Mouse (Mus musculus) CH12F3 (cell line): ENCODE data around the gene Tbc1d2b.

ENCODE experiments used
- in situ Hi-C: fragments of 300-500 bp; cut with MboI; formaldehyde crosslinking; loops from 2 replicates; pipeline ENCODE4 v1.14.3; 2020; ENCODE audit warnings: low sequenced_read_pairs

The Tbc1d2b gene

DNA sequence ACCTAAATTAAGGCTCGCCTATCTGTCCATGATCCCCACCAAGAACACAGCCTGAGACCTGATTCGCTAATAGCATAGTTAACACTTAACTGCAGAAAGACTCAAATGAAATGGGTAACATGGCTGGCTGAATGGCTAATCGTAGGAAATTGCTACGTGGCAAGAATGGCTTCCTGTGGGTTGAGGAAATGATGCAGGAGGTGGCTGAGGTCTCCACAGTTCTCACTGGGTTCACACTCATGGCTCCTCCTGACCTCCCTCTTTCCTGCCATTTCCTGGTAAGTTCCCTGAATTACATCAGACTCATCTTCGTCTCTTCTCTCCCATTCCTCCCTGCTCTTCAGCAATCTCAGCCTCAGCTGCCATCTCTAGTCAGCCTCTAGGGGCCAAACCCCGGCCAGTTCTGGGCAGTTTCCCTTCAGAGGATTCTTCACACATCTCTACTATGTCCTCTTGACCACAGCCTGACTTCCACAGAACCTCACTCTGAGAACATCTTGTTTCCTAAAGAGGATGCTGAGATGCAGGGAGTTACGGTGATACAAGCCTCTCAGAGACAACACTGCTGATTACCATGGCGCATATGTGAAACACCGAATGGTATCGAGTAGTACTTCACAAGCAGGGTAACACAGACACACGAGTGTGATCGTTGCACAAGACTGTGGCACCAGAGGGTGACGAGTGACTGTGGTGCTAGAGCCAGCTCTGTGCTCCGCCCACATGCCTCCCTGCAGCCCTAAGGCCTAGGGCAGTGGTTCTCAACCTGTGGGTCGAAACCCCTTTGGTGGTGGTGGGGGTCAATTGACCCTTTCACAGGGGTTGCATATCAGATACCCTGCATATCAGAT, 26.1 kb downstream of the Tbc1d2b start:
- in situ Hi-C loops, result no loop called here

DNA sequence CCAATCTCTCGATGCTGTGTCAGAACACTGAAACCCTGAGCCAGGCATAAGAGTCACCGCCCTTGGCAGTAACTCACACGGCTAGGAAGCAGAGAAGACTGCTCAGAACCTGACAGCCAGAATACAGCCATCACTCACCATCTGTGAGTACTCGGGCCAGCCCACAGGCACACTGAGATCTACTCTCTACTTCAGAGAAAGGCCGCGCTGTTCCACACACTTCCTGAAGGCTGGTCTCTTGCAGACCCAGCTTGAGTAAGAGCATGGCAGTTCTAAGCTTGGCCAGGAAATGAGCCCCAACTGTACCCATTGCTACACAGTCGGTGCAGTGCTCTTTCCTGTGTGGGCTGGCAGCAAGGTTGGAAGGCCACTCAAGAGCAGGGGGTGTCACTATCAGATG, 27.7 kb downstream of the Tbc1d2b start:
- in situ Hi-C loops, result no loop called here

DNA sequence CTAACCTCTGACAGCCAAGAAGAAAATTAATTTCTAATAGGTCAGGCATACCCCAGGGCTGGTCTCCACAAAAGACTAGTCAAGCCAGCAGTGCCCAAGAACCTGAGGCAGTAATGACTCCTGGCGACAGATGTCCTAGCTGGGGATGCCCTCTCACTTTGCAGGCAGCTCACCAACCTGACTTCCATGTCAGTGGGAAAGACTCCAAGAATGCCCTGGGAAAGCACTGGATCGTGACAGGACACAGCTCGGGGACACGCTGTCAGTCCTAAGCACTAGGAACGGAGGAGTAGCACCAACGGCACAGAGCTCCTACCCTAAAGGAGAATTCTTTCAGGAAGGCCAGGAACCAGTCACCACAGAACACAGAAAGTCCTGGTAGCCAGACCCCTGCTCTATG, 28.3 kb downstream of the Tbc1d2b start:
- in situ Hi-C loops, result no loop called here

DNA sequence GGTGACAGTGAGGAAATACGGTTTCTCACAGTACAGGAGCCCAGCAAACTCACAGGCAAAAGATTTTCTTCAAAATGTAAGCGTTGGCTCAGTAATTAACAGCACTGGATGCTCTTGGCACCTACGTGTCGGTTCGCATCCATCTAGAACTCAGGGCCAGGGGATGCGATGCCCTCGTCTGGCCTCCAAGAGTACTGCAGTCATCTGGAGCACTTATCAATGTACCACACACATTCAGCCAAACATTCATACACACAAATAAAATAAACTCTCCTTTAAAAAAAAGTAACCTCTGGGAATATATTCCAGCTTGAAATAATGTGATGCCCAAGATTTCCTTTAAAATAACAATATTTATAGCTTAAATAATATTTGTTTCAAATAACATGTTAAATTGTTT, 29.0 kb downstream of the Tbc1d2b start:
- in situ Hi-C loops, result no loop called here

- in situ Hi-C loops, result no loop called here
Measured at GRCm38 (mm10) chr9:90241041-90241440, 29.6 kb downstream of the Tbc1d2b start.

DNA sequence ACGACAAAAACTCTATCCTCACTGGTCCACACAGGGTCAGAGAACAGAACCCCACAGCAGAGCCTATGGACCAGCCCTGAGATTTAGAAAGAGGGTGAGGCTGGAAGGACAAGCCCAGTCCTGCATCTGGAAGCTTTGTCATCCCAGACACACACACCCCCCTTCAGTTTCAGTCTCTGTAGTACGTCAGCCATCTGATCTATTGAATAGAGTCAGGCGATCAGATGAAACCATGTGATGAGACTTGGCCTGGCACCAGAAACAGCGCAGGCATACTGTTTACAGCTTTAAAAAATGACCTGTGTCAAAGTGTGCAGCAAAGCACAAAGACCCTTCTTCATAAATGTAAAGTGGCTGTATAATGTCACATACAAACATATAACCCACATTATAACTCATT, 30.0 kb downstream of the Tbc1d2b start:
- in situ Hi-C loops, result no loop called here

DNA sequence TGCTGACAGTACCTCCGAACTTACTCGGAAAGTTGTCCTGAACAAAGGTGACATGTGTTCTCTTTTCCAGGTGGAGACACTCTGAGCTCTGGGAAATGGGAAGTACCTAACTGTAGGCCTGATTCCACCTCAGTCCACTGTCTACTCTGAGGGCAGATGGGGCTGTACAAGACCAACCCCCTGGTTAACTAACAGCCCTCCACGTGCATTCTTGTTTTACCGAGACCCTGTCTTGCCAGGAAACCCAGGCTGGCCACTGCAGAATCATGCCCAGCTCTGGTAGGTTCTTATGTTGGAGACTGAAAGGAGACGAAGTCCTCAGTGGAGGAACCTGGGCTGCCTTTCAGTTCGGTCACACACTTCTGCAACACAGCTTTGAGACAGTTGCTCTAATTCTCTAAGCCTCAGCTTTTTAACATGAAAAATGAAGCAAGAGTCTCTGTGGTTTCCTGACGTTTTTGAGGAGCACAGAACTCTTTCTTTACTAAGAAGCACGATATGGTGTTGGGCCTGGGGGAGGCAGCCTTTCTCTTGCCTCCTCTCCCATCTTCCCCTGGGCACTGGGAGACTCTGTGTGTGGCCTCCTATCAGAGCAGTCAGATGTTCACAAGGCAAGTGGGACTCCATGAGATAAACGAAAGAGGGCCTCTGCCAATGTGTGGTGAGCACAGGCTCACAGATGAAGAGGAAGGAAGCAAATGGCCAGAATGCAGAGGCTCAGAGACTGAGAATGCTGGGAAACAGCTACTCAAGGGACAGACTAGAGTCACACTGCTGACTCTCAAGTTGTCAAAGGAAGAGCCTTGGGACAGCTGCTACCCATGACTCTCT, 33.2 kb downstream of the Tbc1d2b start:
- in situ Hi-C loops, result no loop called here

DNA sequence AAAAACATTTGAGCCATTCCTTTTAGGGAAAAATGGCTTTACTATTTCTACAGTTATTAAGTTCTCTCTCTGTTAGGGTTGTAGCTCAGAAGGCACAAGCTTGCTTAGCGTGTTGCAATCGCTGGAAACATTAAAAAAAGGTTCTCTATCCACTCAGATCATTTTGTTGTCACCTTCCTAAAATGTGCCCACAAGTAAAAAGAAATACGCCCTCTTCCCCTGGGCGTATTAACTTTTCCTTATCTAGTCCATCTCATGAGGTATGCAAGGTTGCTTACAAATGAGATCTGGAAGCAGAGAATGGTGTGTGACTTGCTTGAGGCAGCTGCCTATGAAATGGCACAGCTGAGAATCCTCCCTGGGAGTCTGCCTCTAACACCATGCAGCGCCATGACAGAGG, 33.8 kb downstream of the Tbc1d2b start:
- in situ Hi-C loops, result no loop called here

DNA sequence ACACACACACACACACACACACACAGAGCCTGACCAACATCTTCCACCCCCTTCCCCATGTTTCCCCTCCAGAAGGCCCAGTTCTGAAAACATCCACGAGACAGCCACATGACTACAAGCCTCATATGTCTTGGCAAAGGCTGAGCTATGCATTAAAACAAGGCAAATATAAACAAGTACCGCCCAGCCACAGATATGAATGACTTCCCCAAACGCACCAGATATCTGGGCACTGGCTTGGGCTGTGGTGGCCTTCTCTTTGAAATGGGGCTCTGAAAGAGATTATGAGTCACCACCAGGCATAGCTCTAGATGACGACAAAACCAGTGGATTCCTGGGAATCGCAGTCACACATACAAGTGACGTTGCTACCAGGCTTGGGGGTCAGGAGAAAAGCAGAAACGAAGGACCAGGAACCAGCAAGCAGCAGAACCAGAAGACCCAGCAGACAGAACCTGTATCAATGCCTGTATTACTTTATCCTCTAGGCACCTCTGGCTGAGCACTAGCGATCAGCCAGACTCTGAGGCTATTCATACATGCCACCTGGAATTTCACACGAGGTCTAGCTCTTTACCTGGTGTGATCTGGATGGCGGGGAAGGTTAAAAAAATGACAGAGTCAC, 35.2 kb downstream of the Tbc1d2b start:
- in situ Hi-C loops, result no loop called here

- in situ Hi-C loops, result no loop called here
Measured at GRCm38 (mm10) chr9:90234786-90235185, 35.8 kb downstream of the Tbc1d2b start.

DNA sequence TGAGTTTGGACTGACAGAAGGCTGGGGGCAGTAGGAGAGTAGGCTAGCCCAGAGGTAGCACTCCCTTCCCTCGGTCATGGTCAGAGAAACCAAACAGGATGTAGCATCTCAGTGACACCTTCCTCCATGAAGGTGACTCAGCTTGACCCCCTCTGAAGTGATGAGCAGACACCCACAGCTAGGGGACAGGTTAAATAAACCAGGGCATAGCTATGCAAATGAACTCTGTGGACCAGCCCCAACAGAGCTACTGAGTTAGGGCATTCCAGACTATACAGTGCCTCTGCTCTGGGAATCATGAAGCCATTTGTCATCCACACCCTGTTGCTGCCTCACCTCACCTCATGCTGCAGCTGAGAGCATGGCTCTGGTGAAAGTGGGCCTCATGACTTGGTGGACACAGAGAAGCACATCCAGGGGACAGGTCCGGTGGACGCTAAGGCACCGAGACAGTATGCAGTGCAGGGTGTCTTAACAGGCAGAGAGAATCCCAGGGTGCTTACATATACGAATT, 36.6 kb downstream of the Tbc1d2b start:
- in situ Hi-C loops, result no loop called here

GRCm38 (mm10) chr9:90232781-90233690, 37.6 kb downstream of the Tbc1d2b start:
- in situ Hi-C loops, result no loop called here

DNA sequence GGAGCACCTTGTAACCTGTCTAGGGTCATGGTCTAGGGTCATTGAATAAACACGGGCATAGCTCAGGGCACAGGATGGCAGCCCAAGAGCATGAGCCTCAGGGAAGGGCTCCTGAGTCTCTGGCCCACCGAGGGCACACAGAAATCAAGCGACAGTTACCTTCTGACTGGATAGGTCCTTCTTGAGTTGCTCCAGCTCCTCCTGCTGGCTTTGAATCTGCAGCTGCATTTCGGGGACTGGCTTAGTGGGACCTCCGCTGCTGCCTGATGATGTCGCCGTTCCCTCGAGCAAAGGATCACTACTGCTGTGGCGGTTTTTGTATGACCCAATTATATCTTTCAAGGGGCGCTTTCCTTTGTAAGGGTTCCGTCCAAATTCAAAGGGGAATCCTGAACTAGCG, 43.4 kb downstream of the Tbc1d2b start:
- in situ Hi-C loops, result no loop called here

GRCm38 (mm10) chr9:90226742-90227096, 43.9 kb downstream of the Tbc1d2b start:
- in situ Hi-C loops, result no loop called here

DNA sequence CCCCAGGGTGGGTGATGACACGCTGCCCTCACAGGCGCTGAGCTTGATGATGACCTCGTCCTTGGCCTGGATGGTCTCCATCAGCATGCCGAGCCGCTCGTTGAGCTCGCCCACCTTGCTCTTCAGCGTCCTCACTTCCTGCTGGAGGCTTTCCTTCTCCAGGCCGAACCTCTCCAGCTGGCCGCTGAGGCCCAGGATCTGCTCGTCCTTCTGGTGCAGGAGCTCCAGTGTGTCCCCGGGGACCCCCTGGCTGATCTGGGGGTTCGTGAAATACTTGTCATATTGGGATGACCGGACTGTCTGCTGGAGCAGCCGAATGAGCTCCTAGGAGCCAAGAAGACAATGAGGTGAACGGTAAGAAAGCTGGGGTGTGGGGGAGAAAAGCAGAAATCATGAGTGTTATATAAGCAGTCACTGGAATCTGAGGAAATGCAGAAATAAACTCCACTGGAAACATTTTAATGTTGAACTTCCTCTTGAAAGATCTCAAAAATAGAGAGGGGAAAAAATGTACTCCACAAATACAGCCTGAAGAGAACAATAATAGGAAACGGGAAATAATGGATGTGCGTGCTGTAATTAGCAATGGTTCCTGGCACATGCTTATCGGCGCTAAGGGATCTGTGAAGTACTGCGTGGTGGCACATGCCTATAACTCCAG, 44.4 kb downstream of the Tbc1d2b start:
- in situ Hi-C loops, result no loop called here

DNA sequence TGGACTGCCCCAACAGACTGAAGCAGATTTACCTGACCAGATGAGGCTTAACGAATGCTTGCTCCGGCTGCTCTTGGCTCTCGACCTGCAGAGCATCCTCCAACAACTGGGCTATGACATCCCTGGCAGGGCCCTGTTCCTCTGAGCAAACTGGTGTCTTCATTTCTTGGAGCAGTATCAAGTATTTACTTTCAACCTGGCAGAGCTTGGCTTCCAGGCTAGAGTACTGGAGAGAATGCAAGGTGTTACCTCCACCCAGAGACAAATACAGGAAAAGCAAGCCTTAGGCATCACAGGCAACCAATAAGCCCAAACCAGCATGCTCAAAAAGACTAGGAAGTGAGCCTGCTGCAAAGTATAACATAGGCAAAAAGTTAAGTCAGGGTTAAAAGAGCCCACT, 48.3 kb downstream of the Tbc1d2b start:
- in situ Hi-C loops, result no loop called here

- in situ Hi-C loops, result no loop called here
Measured at GRCm38 (mm10) chr9:90217501-90217900, 53.1 kb downstream of the Tbc1d2b start.

- in situ Hi-C loops, result no loop called here
Measured at GRCm38 (mm10) chr9:90216259-90217001, 54.2 kb downstream of the Tbc1d2b start.

DNA sequence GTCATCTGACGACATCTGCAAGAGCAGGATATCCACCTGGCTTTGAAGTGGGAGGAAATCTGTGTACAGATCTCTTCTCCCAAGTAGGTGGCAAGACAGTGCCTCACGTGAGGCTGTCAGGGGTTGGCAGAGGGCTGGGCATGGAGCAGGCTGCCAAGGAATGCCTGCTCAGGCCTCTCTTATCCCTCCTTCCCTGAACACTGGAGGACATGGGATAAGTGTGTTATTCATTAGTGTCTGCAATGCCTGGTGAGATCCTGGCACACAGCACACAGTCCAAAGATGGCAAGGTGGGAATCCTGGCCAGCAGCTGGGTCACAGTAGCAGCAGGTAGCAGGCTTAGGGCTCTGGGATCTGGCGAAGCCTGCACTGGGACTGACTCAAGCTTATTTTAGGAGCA, 57.5 kb downstream of the Tbc1d2b start:
- in situ Hi-C loops, result no loop called here
